Mouse (Mus musculus) retina, postnatal 1 day (tissue): ENCODE data around the gene Lrg1.

Experiments
- DNase-seq: peaks from one replicate; pipeline ENCODE4 v3.0.0-alpha.2; 2012

Lrg1 gene

GRCm38 (mm10) chr17:56121826-56122225, at the start of gene Lrg1:
TSS of gene Lrg1 (minus strand) at chr17:56122001.
- DNase-seq, result no peak

GRCm38 (mm10) chr17:56171456-56171855, 49.7 kb upstream of the Lrg1 start:
- DNase-seq, result no peak

- no peak for DNase-seq
These were observed 48.8 kb upstream of the Lrg1 start for GRCm38 (mm10) chr17:56170636-56171035.

- DNase-seq, result no peak
These were observed 48.0 kb upstream of the Lrg1 start for GRCm38 (mm10) chr17:56169830-56170229.

- peak; percentile 66 for DNase-seq
These were observed 43.9 kb upstream of the Lrg1 start for GRCm38 (mm10) chr17:56165671-56166070.

GRCm38 (mm10) chr17:56164510-56164909, 42.7 kb upstream of the Lrg1 start:
- DNase-seq, result no peak

- no peak for DNase-seq
These were observed 41.8 kb upstream of the Lrg1 start for GRCm38 (mm10) chr17:56163523-56164102.

- DNase-seq, result peak; percentile 96
These were observed 40.5 kb upstream of the Lrg1 start, which contains the start of gene Tnfaip8l1 for GRCm38 (mm10) chr17:56162231-56162774. TSS of gene Tnfaip8l1 (plus strand) at chr17:56162477.

GRCm38 (mm10) chr17:56159729-56160128, 37.9 kb upstream of the Lrg1 start:
- DNase-seq, result peak; percentile 79

- DNase-seq, result peak; percentile 93
These were observed 31.8 kb upstream of the Lrg1 start for GRCm38 (mm10) chr17:56153643-56154042.

- no peak for DNase-seq
These were observed 28.1 kb upstream of the Lrg1 start for GRCm38 (mm10) chr17:56149897-56150296.

- peak; percentile 44 for DNase-seq
These were observed 27.2 kb upstream of the Lrg1 start for GRCm38 (mm10) chr17:56148790-56149618.

GRCm38 (mm10) chr17:56148280-56148679, 26.5 kb upstream of the Lrg1 start:
- DNase-seq, result no peak

- DNase-seq, result peak; percentile 53
These were observed 25.6 kb upstream of the Lrg1 start for GRCm38 (mm10) chr17:56147420-56147819.

- no peak for DNase-seq
These were observed 24.3 kb upstream of the Lrg1 start for GRCm38 (mm10) chr17:56146131-56146530.

GRCm38 (mm10) chr17:56144546-56144945, 22.7 kb upstream of the Lrg1 start:
- DNase-seq, result no peak

GRCm38 (mm10) chr17:56141702-56142605, 20.2 kb upstream of the Lrg1 start:
- DNase-seq, result peak; percentile 80

- DNase-seq, result peak; percentile 79
These were observed 18.2 kb upstream of the Lrg1 start, which contains the start of gene Sema6b for GRCm38 (mm10) chr17:56139858-56140595. TSS of gene Sema6b (minus strand) at chr17:56140343.

- no peak for DNase-seq
These were observed 17.6 kb upstream of the Lrg1 start for GRCm38 (mm10) chr17:56139355-56139754.

GRCm38 (mm10) chr17:56137839-56138613, 16.2 kb upstream of the Lrg1 start:
- no peak for DNase-seq

- DNase-seq, result no peak
These were observed 14.8 kb upstream of the Lrg1 start for GRCm38 (mm10) chr17:56136558-56136957.
